Mouse (Mus musculus): ENCODE results near the gene Sh2d1b2. TPM values are rescaled to one million over a fixed set of nuclear protein-coding genes. Genes with fewer than 3 reads are reported as not detected.

Gene Sh2d1b2
- total RNA-seq, 2 experiments from 2014 or later: not detected

GRCm38 (mm10) chr1:170270281-170270680 is 37.7 kb downstream of the Sh2d1b2 start:
- no peak for DNase-seq (ENCODE audit: low spot score in 2 of 2)
- intact Hi-C loops (cut with DNase I): loop anchor here (5.0 kb wide), 1 partner anchor 48 kb away; no protein-coding TSS in a partner anchor

GRCm38 (mm10) chr1:170270696-170271095 is 38.1 kb downstream of the Sh2d1b2 start:
- DNase-seq (ENCODE audit: low spot score in 2 of 2): no peak
- intact Hi-C loops (cut with DNase I): loop anchor here (5.0 kb wide), 1 partner anchor 48 kb away; no protein-coding TSS in a partner anchor

- DNase-seq (ENCODE audit: low spot score in 2 of 2): no peak
- intact Hi-C loops (cut with DNase I): loop anchor here (5.0 kb wide), 1 partner anchor 51 kb away; no protein-coding TSS in a partner anchor
Observed at GRCm38 (mm10) chr1:170273252-170273651, 40.7 kb downstream of the Sh2d1b2 start.

- no peak for DNase-seq (ENCODE audit: low spot score in 2 of 2)
- intact Hi-C loops (cut with DNase I): no loop called here
Observed at GRCm38 (mm10) chr1:170277016-170277415, 44.5 kb downstream of the Sh2d1b2 start, which contains the start of gene Sh2d1b1. Gene Sh2d1b1 (plus strand): TSS chr1:170277320.

DNA sequence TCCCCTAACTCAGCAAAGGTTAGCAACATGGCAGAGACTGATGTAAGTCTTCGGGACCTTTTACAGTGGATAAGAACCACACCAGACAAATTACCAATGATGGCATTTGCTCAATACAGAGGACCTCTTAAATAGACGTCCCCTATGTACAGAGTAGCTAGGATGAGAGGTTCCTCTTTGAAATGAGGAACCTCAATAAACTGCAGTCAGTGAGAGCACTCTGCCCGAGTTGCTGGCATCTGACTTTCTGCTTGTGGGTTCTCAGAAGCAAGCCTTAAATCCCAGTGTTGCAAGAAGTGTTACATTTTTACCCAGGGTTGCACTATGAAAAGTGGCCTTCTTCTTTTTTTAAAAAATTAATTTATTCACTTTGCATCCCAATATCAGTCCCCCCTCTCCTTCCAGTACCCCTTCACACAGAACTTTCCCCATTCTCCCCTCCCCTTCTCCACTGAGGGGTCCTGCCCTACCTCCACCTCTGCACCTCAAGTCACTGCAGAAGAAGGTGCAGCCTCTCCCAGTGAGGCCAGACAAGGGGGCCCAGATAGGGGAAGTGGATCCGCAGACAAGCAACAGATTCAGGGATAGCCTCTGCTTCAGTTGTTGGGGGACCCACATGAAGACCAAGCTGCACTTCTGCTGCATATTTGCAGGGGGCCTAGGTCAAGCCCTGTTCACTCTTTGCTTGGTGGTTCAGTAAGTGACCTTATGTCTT is 50.0 kb downstream of the Sh2d1b2 start:
- DNase-seq (ENCODE audit: low spot score in 2 of 2): no peak
- intact Hi-C loops (cut with DNase I): no loop called here

GRCm38 (mm10) chr1:170292239-170292951 is 59.8 kb downstream of the Sh2d1b2 start:
- intact Hi-C loops (cut with DNase I): loop anchor here (1.0 to 10.0 kb wide), 4 partner anchors 111 to 552 kb away; partner anchors contain the start of gene Nos1ap
- DNase-seq (ENCODE audit: low spot score in 2 of 2): peak; percentile 65 to 83

DNA sequence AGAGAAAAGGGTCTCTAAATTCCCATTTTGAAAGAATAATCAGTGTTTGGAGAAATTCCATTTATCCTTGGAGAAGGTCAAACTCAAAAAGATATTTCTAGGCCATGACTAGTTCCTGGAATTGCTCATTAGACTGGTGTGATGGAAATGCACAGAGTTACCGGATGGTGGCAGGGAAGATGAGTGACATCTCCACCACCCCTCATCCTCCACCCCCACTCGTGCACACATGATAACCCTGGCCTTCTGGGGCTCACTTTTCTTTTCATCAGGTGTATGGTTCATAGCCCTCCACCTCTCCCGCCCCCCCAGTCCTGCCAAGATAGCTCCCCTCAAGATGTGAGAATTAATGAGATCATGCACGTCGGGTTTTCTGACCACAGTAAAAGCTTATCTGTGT is 60.7 kb downstream of the Sh2d1b2 start:
- DNase-seq (ENCODE audit: low spot score in 2 of 2): no peak
- intact Hi-C loops (cut with DNase I): loop anchor here (10.0 kb wide), 2 partner anchors 292 to 552 kb away; partner anchors contain the start of gene Nos1ap

GRCm38 (mm10) chr1:170294786-170295570 is 62.4 kb downstream of the Sh2d1b2 start:
- intact Hi-C loops (cut with DNase I): loop anchor here (2.0 to 10.0 kb wide), 4 partner anchors 114 to 550 kb away; partner anchors contain the start of gene Nos1ap
- DNase-seq (ENCODE audit: low spot score in 2 of 2): peak in 1 of 2 experiments; percentile 68

- DNase-seq (ENCODE audit: low spot score in 2 of 2): no peak
- intact Hi-C loops (cut with DNase I): loop anchor here (5.0 to 10.0 kb wide), 3 partner anchors 208 to 545 kb away; partner anchors contain the start of gene Nos1ap
Observed at GRCm38 (mm10) chr1:170299496-170299895, 66.9 kb downstream of the Sh2d1b2 start.

DNA sequence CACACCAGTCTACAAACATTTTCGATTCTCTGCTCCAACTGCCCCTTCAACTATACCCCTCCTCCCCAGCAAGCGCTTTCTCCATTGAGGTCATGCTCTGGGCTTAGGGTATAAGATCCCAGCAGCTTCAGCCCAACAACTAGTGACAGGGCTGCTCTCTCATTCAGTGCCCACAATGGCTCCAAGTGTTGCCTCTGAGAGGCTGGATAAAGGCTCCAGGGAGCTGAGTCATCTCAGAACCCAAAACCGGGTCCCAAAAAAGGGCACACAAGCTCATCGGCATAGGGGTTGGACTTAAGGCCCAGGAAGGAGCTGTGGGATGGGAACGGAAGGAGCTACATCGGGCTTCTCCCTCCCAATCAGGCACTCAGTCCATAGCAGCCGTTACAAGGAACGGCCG is 69.1 kb downstream of the Sh2d1b2 start:
- no peak for DNase-seq (ENCODE audit: low spot score in 2 of 2)
- intact Hi-C loops (cut with DNase I): loop anchor here (5.0 kb wide), 1 partner anchor 161 kb away; no protein-coding TSS in a partner anchor

GRCm38 (mm10) chr1:170302456-170302855 is 69.9 kb downstream of the Sh2d1b2 start:
- intact Hi-C loops (cut with DNase I): loop anchor here (5.0 kb wide), 1 partner anchor 160 kb away; no protein-coding TSS in a partner anchor
- DNase-seq (ENCODE audit: low spot score in 2 of 2): no peak

GRCm38 (mm10) chr1:170303103-170303502 is 70.6 kb downstream of the Sh2d1b2 start:
- no peak for DNase-seq (ENCODE audit: low spot score in 2 of 2)
- intact Hi-C loops (cut with DNase I): loop anchor here (5.0 kb wide), 1 partner anchor 159 kb away; no protein-coding TSS in a partner anchor

Other genes starting within 250 kb of the Sh2d1b2 start
- 1 to 10 TPM; 5.7 to 6.8 TPM for gene Ddr2, start 122.0 kb upstream of the Sh2d1b2 start, total RNA-seq (2021)
- 10 to 100 TPM; 62.3 to 65.9 TPM for gene Uap1, start 57.8 kb upstream of the Sh2d1b2 start, total RNA-seq (2021)
- 100 to 1,000 TPM; 146 TPM for gene Uhmk1, start 17.4 kb upstream of the Sh2d1b2 start, total RNA-seq (2021)
- gene Sh2d1b1, start 44.6 kb downstream of the Sh2d1b2 start, total RNA-seq (2021): not detected
- gene Gm7694, start 73.6 kb downstream of the Sh2d1b2 start, total RNA-seq (2021): 1 to 10 TPM; 1.9 to 2.5 TPM
- gene Spata46, start 76.1 kb downstream of the Sh2d1b2 start, total RNA-seq (2021): not detected